Mouse (Mus musculus): Measurements from ENCODE around the gene Tars2.
"Not testable (repeated sequence)": the region's sequence is repeated elsewhere in the genome, so short reads cannot be mapped to it uniquely, and the experiment has no call there.

The Tars2 gene

DNA sequence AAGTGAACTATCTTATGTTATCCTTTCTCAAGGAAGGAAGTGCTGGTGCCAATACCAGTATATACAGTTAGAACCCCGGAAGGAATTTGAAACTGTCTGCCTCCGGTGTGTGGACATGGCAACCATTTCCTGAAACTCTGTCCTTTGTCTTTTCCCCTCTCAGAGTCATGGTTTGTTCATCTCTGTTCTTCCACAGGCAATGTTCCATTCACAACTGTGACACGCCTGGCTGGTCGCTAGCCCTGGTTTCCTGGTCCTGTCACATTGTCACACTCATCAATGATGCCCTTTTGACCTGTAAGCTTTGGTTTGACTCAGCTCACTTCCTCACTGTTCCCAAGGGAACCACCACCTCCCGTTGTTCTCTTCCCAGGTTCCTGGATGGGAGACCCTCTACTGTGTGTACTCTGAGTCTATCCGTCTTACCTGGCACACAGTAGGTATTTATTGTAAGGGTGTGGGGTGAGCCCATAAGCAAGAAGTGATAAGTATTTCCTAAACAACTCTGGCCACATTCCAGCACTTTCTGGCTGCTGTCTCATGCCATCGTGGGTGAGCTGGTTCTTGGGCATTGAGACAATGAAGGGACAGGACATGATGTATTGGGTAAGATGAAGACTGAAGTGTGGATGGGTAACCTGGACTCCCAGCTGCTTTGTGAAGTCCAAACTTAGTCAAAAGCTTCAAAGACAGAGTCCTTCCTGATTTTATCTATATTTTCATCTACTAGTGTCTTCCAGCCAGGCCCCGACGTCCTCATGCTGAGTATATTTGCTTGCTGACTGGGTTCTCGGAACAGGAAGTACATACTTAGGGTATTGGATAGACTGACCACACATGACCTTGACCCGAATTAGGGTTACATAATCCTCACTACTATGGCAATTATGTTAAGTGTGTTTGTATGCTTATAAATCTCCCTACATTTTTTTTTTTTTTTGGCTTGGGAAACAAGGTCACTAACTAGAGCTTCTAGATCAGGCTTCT is 65.9 kb downstream of the Tars2 start:
- DNase-seq, result peak; percentile 38

DNA sequence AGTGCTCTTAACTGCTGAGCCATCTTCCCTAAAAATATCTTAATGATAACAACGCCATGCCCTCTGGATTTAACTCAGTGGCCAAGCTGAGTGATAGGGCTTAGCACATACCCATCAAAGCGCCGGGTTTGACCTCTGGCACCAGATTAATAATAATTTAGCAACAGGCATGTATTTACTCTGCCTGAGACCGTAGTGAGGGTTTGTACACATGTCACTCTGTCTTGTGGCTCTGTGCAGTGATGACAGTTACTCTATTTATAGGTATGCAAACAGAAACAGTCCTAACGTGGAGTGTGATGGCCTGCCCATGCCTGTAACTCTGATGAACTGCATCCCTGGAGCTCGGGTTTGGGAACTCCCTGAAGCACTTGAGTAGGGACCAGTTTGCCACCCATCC is 67.3 kb downstream of the Tars2 start:
- no peak for DNase-seq

DNA sequence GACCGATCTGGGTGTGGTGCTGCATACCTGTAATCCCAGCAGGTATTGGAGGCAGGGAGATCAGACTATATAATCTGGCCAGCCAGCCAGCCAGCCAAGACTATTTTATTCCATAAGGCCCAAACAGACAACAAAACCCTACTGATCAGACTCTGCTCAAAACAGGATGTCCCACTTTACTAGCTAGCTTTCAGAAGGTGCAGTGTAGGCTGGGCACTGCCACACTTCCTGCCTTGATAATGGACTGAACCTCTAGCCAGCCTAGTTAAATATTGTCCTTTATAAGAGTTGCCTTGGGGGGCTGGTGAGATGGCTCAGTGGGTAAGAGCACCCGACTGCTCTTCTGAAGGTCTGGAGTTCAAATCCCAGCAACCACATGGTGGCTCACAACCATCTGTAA is 69.5 kb downstream of the Tars2 start:
- DNase-seq, result not testable (repeated sequence)
